Mouse (Mus musculus): ENCODE data around the gene Cyp2w1. TPM values are rescaled to one million over a fixed set of nuclear protein-coding genes. Genes with fewer than 3 reads are reported as not detected.

Cyp2w1 gene
- polyA plus RNA-seq, 1 experiment from 2014 or later = 0.41 TPM

GRCm38 (mm10) chr5:139335634-139336033 lies 16.8 kb upstream of the Cyp2w1 start:
- 92% methylated on average over 4 of the region's 4 CpGs for WGBS
- peaks cover 61% of the 10 kb centered on the region for H3K36me3 ChIP-seq
- ATAC-seq (ENCODE audit: low FRiP score) = no peak

GRCm38 (mm10) chr5:139337826-139338370 lies 14.5 kb upstream of the Cyp2w1 start:
- 73% methylated on average over 13 of the region's 13 CpGs for WGBS
- H3K9ac ChIP-seq = no peak overlapping the region

More at GRCm38 (mm10) chr5:139335634-139336033, 16.8 kb upstream of the Cyp2w1 start:
- Histone ChIP-seq H3K4me1 (no peaks in the 10 kb centered on the region), H3K27ac (no peak overlapping the region), H3K27me3 (no peaks in the 10 kb centered on the region), H3K4me3 (no peak overlapping the region), H3K9me3 (replicated peaks) (no peaks in the 10 kb centered on the region), H3K9ac (no peak overlapping the region), H3K4me2 (replicated peaks) (no peak overlapping the region)

GRCm38 (mm10) chr5:139338403-139338802 lies 14.0 kb upstream of the Cyp2w1 start:
- Histone ChIP-seq H3K4me1 (0 out of 2 replicates have a peak, but pooled peaks cover under 1% of the 10 kb centered on the region), H3K27ac (no peak overlapping the region), H3K4me2 (replicated peaks) (no peak overlapping the region), H3K4me3 (no peak overlapping the region), H3K9ac (no peak overlapping the region), H3K9me3 (replicated peaks) (no peaks in the 10 kb centered on the region), H3K27me3 (no peaks in the 10 kb centered on the region), H3K36me3 (peaks cover 81% of the 10 kb centered on the region)
- no peak for ATAC-seq (ENCODE audit: low FRiP score)
- WGBS = 83% methylated on average over 3 of the region's 3 CpGs

More at GRCm38 (mm10) chr5:139337826-139338370, 14.5 kb upstream of the Cyp2w1 start:
- H3K4me2 ChIP-seq (replicated peaks) = no peak overlapping the region
- no peaks in the 10 kb centered on the region for H3K27me3 ChIP-seq
- no peak overlapping the region for H3K27ac ChIP-seq
- no peaks in the 10 kb centered on the region for H3K4me1 ChIP-seq
- no peak overlapping the region for H3K4me3 ChIP-seq
- H3K9me3 ChIP-seq (replicated peaks) = no peaks in the 10 kb centered on the region
- H3K36me3 ChIP-seq = peaks cover 81% of the 10 kb centered on the region
- ATAC-seq (ENCODE audit: low FRiP score) = no peak

- no peak for ATAC-seq (ENCODE audit: low FRiP score)
- H3K36me3 ChIP-seq = peaks cover 81% of the 10 kb centered on the region
Measured at GRCm38 (mm10) chr5:139338891-139339290, 13.5 kb upstream of the Cyp2w1 start.

GRCm38 (mm10) chr5:139344021-139344686 lies 8.3 kb upstream of the Cyp2w1 start:
- ATAC-seq (ENCODE audit: low FRiP score) = peak; percentile 68
- Histone ChIP-seq H3K4me2 (replicated peaks) (peak overlapping the region; percentile 94), H3K9ac (peak overlapping the region; percentile 92), H3K27ac (peak overlapping the region; percentile 81), H3K27me3 (no peaks in the 10 kb centered on the region; the same call in 1 of the 2 replicates), H3K4me3 (peak overlapping the region; percentile 81), H3K9me3 (replicated peaks) (no peaks in the 10 kb centered on the region), H3K4me1 (peaks cover 11% of the 10 kb centered on the region), H3K36me3 (peaks cover 35% of the 10 kb centered on the region)
- WGBS = 8% methylated on average over 12 of the region's 12 CpGs

More at GRCm38 (mm10) chr5:139338891-139339290, 13.5 kb upstream of the Cyp2w1 start:
- Histone ChIP-seq H3K4me3 (no peak overlapping the region), H3K4me2 (replicated peaks) (no peak overlapping the region), H3K27me3 (no peaks in the 10 kb centered on the region), H3K27ac (no peak overlapping the region), H3K9me3 (replicated peaks) (no peaks in the 10 kb centered on the region), H3K9ac (no peak overlapping the region), H3K4me1 (peaks cover 5% of the 10 kb centered on the region)
- 80% methylated on average over 11 of the region's 11 CpGs for WGBS

- Histone ChIP-seq H3K27ac (peak overlapping the region; percentile 81), H3K4me3 (peak overlapping the region; percentile 81), H3K9me3 (replicated peaks) (no peaks in the 10 kb centered on the region), H3K9ac (peak overlapping the region; percentile 92), H3K27me3 (no peaks in the 10 kb centered on the region; the same call in 1 of the 2 replicates), H3K4me1 (peaks cover 11% of the 10 kb centered on the region), H3K36me3 (peaks cover 28% of the 10 kb centered on the region), H3K4me2 (replicated peaks) (peak overlapping the region; percentile 94)
- peak; percentile 88 for ATAC-seq (ENCODE audit: low FRiP score)
- under 1% methylated on average over 33 of the region's 33 CpGs for WGBS
Measured at GRCm38 (mm10) chr5:139344687-139345363, 7.6 kb upstream of the Cyp2w1 start.

GRCm38 (mm10) chr5:139345364-139345714 lies 7.1 kb upstream of the Cyp2w1 start:
- Histone ChIP-seq H3K27me3 (no peaks in the 10 kb centered on the region; the same call in 1 of the 2 replicates), H3K27ac (peak overlapping the region; percentile 41; the same call in 1 of the 2 replicates)
- 15% methylated on average over 5 of the region's 5 CpGs for WGBS

GRCm38 (mm10) chr5:139347225-139347624 lies 5.2 kb upstream of the Cyp2w1 start:
- Histone ChIP-seq H3K36me3 (peaks cover 6% of the 10 kb centered on the region), H3K4me3 (no peak overlapping the region), H3K9me3 (replicated peaks) (no peaks in the 10 kb centered on the region), H3K27ac (no peak overlapping the region), H3K27me3 (peaks cover 10% of the 10 kb centered on the region; the same call in 1 of the 2 replicates), H3K4me1 (peaks cover 17% of the 10 kb centered on the region), H3K4me2 (replicated peaks) (no peak overlapping the region), H3K9ac (no peak overlapping the region)
- 47% methylated on average over 1 of the region's 1 CpGs for whole genome bisulfite sequencing
- ATAC-seq (ENCODE audit: low FRiP score) = no peak

More at GRCm38 (mm10) chr5:139345364-139345714, 7.1 kb upstream of the Cyp2w1 start:
- H3K4me3 ChIP-seq = peak overlapping the region; percentile 81
- H3K4me1 ChIP-seq = peaks cover 11% of the 10 kb centered on the region
- H3K9me3 ChIP-seq (replicated peaks) = no peaks in the 10 kb centered on the region
- H3K9ac ChIP-seq = peak overlapping the region; percentile 55
- peak; percentile 33; the same call in 1 of the 2 replicates for ATAC-seq (ENCODE audit: low FRiP score)
- H3K36me3 ChIP-seq = peaks cover 23% of the 10 kb centered on the region
- H3K4me2 ChIP-seq (replicated peaks) = peak overlapping the region; percentile 94

- Histone ChIP-seq H3K27me3 (peaks cover 13% of the 10 kb centered on the region; the same call in 1 of the 2 replicates), H3K4me3 (no peak overlapping the region), H3K4me1 (peaks cover 6% of the 10 kb centered on the region), H3K27ac (no peak overlapping the region), H3K9ac (no peak overlapping the region), H3K36me3 (no peaks in the 10 kb centered on the region), H3K9me3 (replicated peaks) (no peaks in the 10 kb centered on the region), H3K4me2 (replicated peaks) (no peak overlapping the region)
- ATAC-seq (ENCODE audit: low FRiP score) = no peak
- 76% methylated on average over 6 of the region's 6 CpGs for WGBS
Measured at GRCm38 (mm10) chr5:139349713-139350112, 2.7 kb upstream of the Cyp2w1 start.

GRCm38 (mm10) chr5:139351134-139351533 lies 1.3 kb upstream of the Cyp2w1 start, which contains the start of gene Cox19:
TSS of gene Cox19 (minus strand) at chr5:139351418.
- no peak within 1 kb of the TSS for H3K4me3 ChIP-seq
- H3K9ac ChIP-seq = no peak within 1 kb of the TSS; the same call in 1 of the 2 replicates
- H3K27ac ChIP-seq = no peak within 1 kb of the TSS; the same call in 1 of the 2 replicates
- peaks cover 6% of the 10 kb centered on the region for H3K4me1 ChIP-seq
- H3K9me3 ChIP-seq (replicated peaks) = no peaks in the 10 kb centered on the region
- 66% methylated on average over 5 of the region's 5 CpGs for WGBS
- ATAC-seq (ENCODE audit: low FRiP score) = no peak
- H3K4me2 ChIP-seq (replicated peaks) = no peak within 1 kb of the TSS
- H3K36me3 ChIP-seq = no peaks in the 10 kb centered on the region
- peaks cover 13% of the 10 kb centered on the region; the same call in 1 of the 2 replicates for H3K27me3 ChIP-seq

- Histone ChIP-seq H3K4me1 (peaks cover 6% of the 10 kb centered on the region), H3K27ac (no peak overlapping the region), H3K36me3 (no peaks in the 10 kb centered on the region), H3K27me3 (peaks cover 13% of the 10 kb centered on the region; the same call in 1 of the 2 replicates), H3K4me3 (no peak overlapping the region), H3K9ac (no peak overlapping the region), H3K9me3 (replicated peaks) (no peaks in the 10 kb centered on the region), H3K4me2 (replicated peaks) (no peak overlapping the region)
- no peak for ATAC-seq (ENCODE audit: low FRiP score)
- 31% methylated on average over 8 of the region's 8 CpGs for WGBS
Measured at GRCm38 (mm10) chr5:139351628-139352027, 789 bp upstream of the Cyp2w1 start.

GRCm38 (mm10) chr5:139353496-139353895 lies 1.1 kb downstream of the Cyp2w1 start:
- Histone ChIP-seq H3K27ac (no peak overlapping the region), H3K27me3 (peaks cover 13% of the 10 kb centered on the region; the same call in 1 of the 2 replicates), H3K4me1 (peaks cover 6% of the 10 kb centered on the region), H3K36me3 (no peaks in the 10 kb centered on the region), H3K9ac (no peak overlapping the region), H3K4me2 (replicated peaks) (no peak overlapping the region), H3K9me3 (replicated peaks) (no peaks in the 10 kb centered on the region), H3K4me3 (no peak overlapping the region)
- no peak for ATAC-seq (ENCODE audit: low FRiP score)
- WGBS = 62% methylated on average over 10 of the region's 10 CpGs

All from hindbrain, embryonic 12.5 days (tissue).